Mouse (Mus musculus): ENCODE measurements around the gene Rubcn. TPM values are rescaled to one million over a fixed set of nuclear protein-coding genes. Genes with fewer than 3 reads are reported as not detected.

Rubcn gene
- 10 to 100 TPM; 22.4 to 26.0 TPM for total RNA-seq (2023)

DNA sequence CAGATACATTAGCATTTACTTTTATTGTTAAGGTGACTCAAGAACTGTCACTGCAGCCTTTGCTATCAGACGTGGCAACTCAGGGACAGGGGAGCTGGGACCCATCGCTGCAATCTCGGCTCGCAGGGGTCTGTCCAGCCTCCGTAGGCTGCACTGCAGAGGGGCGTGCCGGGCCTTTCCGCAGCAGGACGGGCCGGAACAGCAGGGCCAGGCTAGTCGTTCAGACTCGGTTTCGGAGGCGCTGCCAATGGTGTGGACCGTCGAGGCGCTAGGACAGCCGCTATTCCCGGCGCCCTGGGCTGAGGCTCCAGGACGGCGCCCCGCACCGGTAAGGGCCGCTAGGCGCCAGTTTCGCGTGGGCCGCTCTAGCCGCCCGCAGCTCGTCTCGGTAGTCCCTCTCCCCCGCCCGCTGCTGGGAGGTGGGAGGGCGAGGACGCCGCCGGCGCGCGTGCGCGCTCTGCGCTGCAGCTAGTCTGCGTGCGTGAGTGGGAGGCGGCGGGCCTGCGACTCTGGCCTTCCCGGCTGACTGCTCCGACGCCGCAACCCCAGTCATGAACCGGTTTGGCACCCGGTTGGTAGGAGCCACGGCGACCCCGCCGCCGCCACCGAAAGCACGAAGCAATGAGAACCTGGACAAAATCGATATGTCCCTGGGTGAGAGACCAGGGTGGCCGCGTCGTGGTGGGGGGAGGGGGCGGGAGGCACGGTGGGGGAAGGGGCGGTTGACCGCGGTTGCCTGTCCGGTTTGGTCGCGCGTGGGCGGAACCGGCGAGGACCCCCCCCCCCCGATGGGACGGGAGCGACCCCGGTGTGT, at the start of gene Rubcn, which contains the start of gene Fyttd1:
TSS of gene Rubcn (minus strand) at position 424 of the 814 bp plus-strand sequence.
TSS of gene Fyttd1 (plus strand) at position 158 of the 814 bp plus-strand sequence.

DNA sequence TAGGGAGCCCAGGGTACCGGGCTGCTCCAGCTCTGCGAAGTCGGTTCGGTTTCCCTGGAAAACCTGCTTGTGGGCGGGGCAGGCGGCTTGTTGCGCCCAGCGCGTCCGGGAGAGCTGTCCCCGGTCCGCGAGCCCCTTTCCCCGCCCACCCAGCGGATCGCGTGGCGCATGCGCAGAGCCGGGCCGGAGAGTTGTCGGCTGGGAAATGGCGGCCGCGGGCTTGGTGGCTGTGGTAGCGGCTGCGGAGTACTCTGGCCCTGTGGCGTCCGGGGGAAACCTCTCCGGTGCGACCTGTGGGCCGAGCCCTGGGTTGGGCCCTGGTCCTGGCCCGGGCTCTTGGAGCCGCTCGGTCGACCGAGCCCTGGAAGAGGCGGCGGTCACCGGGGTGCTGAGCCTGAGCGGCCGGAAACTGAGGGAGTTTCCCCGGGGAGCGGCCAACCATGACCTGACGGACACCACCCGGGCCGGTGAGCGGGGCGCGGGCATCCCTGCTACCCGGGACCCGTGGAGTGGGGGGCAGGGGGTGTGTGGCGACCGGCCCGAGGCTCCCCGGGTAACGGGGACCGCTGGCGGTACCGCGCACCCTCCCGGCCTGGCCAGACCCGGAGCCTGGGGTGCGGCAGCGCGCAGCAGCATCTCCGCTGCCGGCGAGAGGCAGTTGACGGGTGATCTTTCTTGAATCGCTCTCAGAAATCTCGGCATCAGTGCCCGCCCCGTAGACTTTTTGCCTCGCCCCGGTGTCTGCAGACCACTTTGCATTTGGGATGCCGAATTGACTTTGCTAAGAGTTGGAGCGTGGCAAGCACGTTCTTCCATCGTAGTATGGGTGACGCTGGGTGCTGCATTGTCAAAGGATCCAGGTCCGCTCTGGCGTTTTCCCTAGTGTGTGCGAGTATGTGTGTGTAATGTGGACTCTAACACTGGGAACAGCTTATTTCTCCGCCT, 36.6 kb upstream of the Rubcn start, which contains the start of gene Lrch3:
TSS of gene Lrch3 (plus strand) at position 164 of the 945 bp plus-strand sequence.

DNA sequence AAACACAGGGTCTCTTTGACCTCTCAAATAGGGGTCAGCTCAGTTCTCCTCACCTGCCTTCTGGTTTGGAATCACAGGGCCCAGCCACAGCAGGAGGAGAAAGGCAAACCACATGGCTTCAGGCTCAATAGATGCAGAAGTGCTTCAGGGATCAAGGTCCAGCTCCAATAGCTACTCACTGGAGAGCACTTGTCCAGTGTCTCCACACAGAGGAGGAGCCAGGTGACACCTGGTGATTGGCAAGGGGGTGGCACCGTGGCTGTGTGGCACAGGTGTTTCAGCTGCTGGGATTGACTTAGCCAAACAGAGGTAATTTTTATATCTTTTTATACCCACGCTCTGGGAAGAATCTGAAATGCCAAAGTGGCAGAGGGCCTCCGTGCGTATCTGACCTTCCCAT, 67.2 kb downstream of the Rubcn start, which contains the start of gene Smbd1:
TSS of gene Smbd1 (minus strand) at position 157 of the 400 bp plus-strand sequence.

DNA sequence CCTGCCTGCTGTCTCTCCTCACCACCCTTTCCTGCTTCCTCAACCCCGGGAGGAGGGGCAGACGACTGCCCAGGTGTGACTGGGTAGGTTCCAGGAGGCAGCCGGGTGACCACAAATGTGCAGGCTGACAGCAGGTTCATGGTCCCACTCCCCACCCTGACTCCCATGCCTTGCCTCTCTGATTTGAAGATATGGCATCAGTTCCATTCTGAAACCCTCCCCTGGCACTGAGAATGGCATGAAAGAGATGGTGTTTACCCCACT, 80.2 kb downstream of the Rubcn start, which contains the start of gene Muc20:
TSS of gene Muc20 (minus strand) at position 10 of the 264 bp plus-strand sequence.

Other genes starting within 250 kb of the Rubcn start
- 10 to 100 TPM; 78.4 to 93.3 TPM for gene Tnk2, start 233.9 kb downstream of the Rubcn start, total RNA-seq (2023)
- gene Muc4, start 141.9 kb downstream of the Rubcn start, total RNA-seq (2023), result not detected
- gene Muc20, start 80.3 kb downstream of the Rubcn start, total RNA-seq (2023), result under 1 TPM; 0.24 to 0.55 TPM
- not detected for gene Smbd1, start 67.3 kb downstream of the Rubcn start, total RNA-seq (2023)
- 10 to 100 TPM; 60.9 to 66.5 TPM for gene Fyttd1, start 266 bp downstream of the Rubcn start, total RNA-seq (2023)
- 10 to 100 TPM; 87.9 to 98.1 TPM for gene Lrch3, start 36.3 kb upstream of the Rubcn start, total RNA-seq (2023)
- under 1 TPM; 0.12 to 0.39 TPM for gene Iqcg, start 178.5 kb upstream of the Rubcn start, total RNA-seq (2023)
- 1,000 to 10,000 TPM; 1,351 to 1,401 TPM for gene Rpl35a, start 178.7 kb upstream of the Rubcn start, total RNA-seq (2023)
- gene Lmln, start 184.8 kb upstream of the Rubcn start, total RNA-seq (2023), result 1 to 10 TPM; 2.3 to 4.3 TPM

All from T-cell, adult 66 days (primary cell).